Mouse (Mus musculus) forebrain, embryonic 11.5 days (tissue): ENCODE data around the gene Krtap5-5. TPM values are rescaled to one million over a fixed set of nuclear protein-coding genes. Genes with fewer than 3 reads are reported as not detected.
"Not testable (repeated sequence)": the region's sequence is repeated elsewhere in the genome, so short reads cannot be mapped to it uniquely, and the experiment has no call there.

Source experiments
- ATAC-seq: fragments of 200-750 bp; cut with Nextera tagmentation; replicated peaks from 2 replicates; pipeline ENCODE4 v1.8.0; 2017; ENCODE audit warnings: moderate TSS enrichment; ENCODE audit not compliant: low FRiP score
- DNase-seq: peaks from one replicate; pipeline ENCODE4 v3.0.0-alpha.2; 2017; ENCODE audit warnings: low spot score
- H3K27ac ChIP-seq: fragments of 300-500 bp; sonication (generic); 2 replicates; pipeline ENCODE4 v1.5.1; 2014; ENCODE audit warnings: low read depth, low read length
- H3K27me3 ChIP-seq: fragments of 300-500 bp; sonication (generic); 2 replicates; pipeline ENCODE4 v1.6.1; 2014; ENCODE audit warnings: mild to moderate bottlenecking, low read length, mixed read lengths; ENCODE audit not compliant: control insufficient read depth, insufficient read depth
- H3K36me3 ChIP-seq: fragments of 300-500 bp; sonication (generic); 2 replicates; pipeline ENCODE4 v1.6.1; 2014; ENCODE audit warnings: mild to moderate bottlenecking, low read length, moderate library complexity, mixed read lengths; ENCODE audit not compliant: control insufficient read depth, insufficient read depth
- H3K4me1 ChIP-seq: fragments of 300-500 bp; sonication (generic); replicated peaks from 2 replicates; pipeline ENCODE4 v1.6.1; 2014; ENCODE audit warnings: low read length, mixed read lengths; ENCODE audit not compliant: control insufficient read depth, insufficient read depth
- H3K4me2 ChIP-seq: fragments of 300-500 bp; sonication (generic); 2 replicates; pipeline ENCODE4 v1.6.1; 2014; ENCODE audit warnings: low read depth, mild to moderate bottlenecking, low read length, moderate library complexity, mixed read lengths; ENCODE audit not compliant: severe bottlenecking
- H3K4me3 ChIP-seq: fragments of 300-500 bp; sonication (generic); 2 replicates; pipeline ENCODE4 v1.5.1; 2014; ENCODE audit warnings: low read depth, low read length
- H3K9ac ChIP-seq: fragments of 300-500 bp; sonication (generic); 2 replicates; pipeline ENCODE4 v1.6.1; 2014; ENCODE audit warnings: low read length
- H3K9me3 ChIP-seq: fragments of 300-500 bp; sonication (generic); 2 replicates; pipeline ENCODE4 v1.6.1; 2016; ENCODE audit warnings: low read length, mixed read lengths; ENCODE audit not compliant: control insufficient read depth
- WGBS: fragments of 180-500 bp; shearing (Covaris S2); extraction: QIAGEN DNeasy Blood & Tissue Kit; methylation state at CpG from one replicate; pipeline ENCODE4 v1.1.7; 2014; 5-methylcytosine and 5-hydroxymethylcytosine counted together
- polyA plus RNA-seq: library from polyadenylated mRNA; unstranded; fragments of >200 nt; fragmentation: Nextera tagmentation; extraction: Ambion mirVana; gene quantifications from 2 replicates; pipeline ENCODE4 v1.2.1, GENCODE M21; 2014

Gene Krtap5-5
- polyA plus RNA-seq, 1 experiment from 2014 or later, result not detected

GRCm38 (mm10) chr7:142224518-142224917 lies 5.3 kb downstream of the Krtap5-5 start:
- no peak for DNase-seq
- Histone ChIP-seq H3K27ac (no peak overlapping the region), H3K36me3 (no peaks in the 10 kb centered on the region), H3K4me1 (no peaks in the 10 kb centered on the region), H3K27me3 (no peaks in the 10 kb centered on the region), H3K9ac (no peak overlapping the region), H3K4me3 (no peak overlapping the region), H3K9me3 (no peaks in the 10 kb centered on the region), H3K4me2 (no peak overlapping the region)
- WGBS, result 47% methylated on average over 2 of the region's 2 CpGs
- no peak for ATAC-seq

GRCm38 (mm10) chr7:142212136-142212535 lies 17.6 kb downstream of the Krtap5-5 start:
- ATAC-seq, result not testable (repeated sequence)
- WGBS, result 64% methylated on average over 1 of the region's 1 CpGs

GRCm38 (mm10) chr7:142211559-142211958 lies 18.2 kb downstream of the Krtap5-5 start, which contains the start of gene Gm7579:
Gm7579 (plus strand) TSS chr7:142211859.
- Histone ChIP-seq H3K4me2 (no peak within 1 kb of the TSS), H3K4me1 (no peaks in the 10 kb centered on the region), H3K27ac (no peak within 1 kb of the TSS), H3K27me3 (no peaks in the 10 kb centered on the region), H3K9me3 (no peaks in the 10 kb centered on the region), H3K4me3 (no peak within 1 kb of the TSS), H3K36me3 (no peaks in the 10 kb centered on the region), H3K9ac (no peak within 1 kb of the TSS)
- no peak for DNase-seq
- no peak for ATAC-seq
- 73% methylated on average over 1 of the region's 1 CpGs for WGBS

More at GRCm38 (mm10) chr7:142212136-142212535, 17.6 kb downstream of the Krtap5-5 start:
- DNase-seq, H3K36me3 ChIP-seq, H3K27ac ChIP-seq, H3K4me3 ChIP-seq, H3K9ac ChIP-seq, H3K4me2 ChIP-seq, H3K27me3 ChIP-seq, H3K9me3 ChIP-seq, H3K4me1 ChIP-seq: not testable (repeated sequence)

DNA sequence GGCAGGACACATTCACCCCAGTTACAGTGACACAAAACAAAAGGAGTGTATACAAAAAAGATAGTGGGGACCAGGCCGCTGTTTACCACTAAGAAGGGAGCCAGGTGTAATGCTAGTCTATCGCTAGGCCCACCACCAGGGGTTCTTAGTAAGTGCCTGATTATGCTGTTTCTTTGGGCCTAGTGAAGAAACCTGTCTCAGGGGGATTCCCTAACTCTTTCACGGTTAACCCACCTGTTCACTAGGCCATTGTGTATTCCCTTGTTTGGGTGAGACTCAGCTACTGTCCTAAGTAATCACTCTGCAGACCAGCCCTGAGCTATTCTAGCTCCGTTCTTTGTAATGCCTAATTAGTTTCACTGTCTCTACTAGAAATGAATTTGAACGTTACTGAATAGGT lies 22.9 kb downstream of the Krtap5-5 start:
- H3K27me3 ChIP-seq, ATAC-seq, H3K4me2 ChIP-seq, DNase-seq, H3K4me1 ChIP-seq, H3K9ac ChIP-seq, H3K27ac ChIP-seq, H3K36me3 ChIP-seq, H3K9me3 ChIP-seq, H3K4me3 ChIP-seq: not testable (repeated sequence)
- WGBS, result 81% methylated on average over 5 of the region's 5 CpGs

DNA sequence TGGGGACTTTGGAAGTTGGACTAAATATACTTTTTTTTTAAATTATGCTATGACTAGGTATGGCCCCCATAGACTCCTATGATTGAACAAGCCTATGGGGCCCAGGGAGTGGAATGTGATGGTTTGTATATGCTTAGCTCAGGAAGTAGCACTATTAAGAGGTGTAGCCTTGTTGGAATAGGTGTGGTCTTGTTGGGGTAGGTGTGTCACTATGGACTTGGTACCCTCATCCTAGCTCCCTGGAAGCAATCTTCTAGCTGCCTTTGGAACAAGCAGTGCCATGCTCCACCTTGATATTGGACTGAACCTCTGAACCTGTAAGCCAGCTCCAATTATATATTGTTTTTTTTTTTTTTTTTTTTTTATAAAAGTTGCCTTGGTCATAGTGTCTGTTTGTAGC lies 24.3 kb downstream of the Krtap5-5 start:
- H3K4me1 ChIP-seq, result no peaks in the 10 kb centered on the region
- H3K9ac ChIP-seq, result no peak overlapping the region
- H3K36me3 ChIP-seq, result no peaks in the 10 kb centered on the region
- H3K9me3 ChIP-seq, result no peaks in the 10 kb centered on the region
- ATAC-seq (no peak), DNase-seq (no peak)
- no peak overlapping the region for H3K4me2 ChIP-seq
- H3K27ac ChIP-seq, result no peak overlapping the region
- no peaks in the 10 kb centered on the region for H3K27me3 ChIP-seq
- no peak overlapping the region for H3K4me3 ChIP-seq

DNA sequence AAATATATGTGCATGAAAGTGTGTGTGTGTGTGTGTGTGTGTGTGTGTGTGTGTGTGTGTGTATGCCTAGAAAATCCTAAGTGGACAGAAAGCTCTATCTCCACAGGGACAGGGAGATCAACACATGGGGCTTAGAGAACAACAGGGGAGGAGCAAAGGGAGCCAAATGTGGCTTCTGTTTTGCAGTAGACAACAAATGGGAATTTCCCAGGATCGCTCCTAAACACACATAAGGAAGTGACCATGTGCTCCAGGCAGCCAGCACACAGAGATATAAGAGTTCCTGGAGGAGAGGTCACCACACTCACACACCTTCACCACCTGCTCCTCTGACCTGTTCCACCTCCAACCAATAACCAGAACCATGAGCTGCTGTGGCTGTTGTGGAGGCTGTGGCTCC lies 28.7 kb downstream of the Krtap5-5 start, which contains the start of gene Krtap5-3:
Gene Krtap5-3, plus strand, starts transcription at position 301 of the 400 bp plus-strand sequence.
- Histone ChIP-seq H3K4me3 (no peak within 1 kb of the TSS), H3K9me3 (no peaks in the 10 kb centered on the region), H3K4me1 (no peaks in the 10 kb centered on the region), H3K36me3 (no peaks in the 10 kb centered on the region), H3K9ac (no peak within 1 kb of the TSS), H3K4me2 (no peak within 1 kb of the TSS), H3K27me3 (no peaks in the 10 kb centered on the region), H3K27ac (no peak within 1 kb of the TSS)
- 73% methylated on average over 1 of the region's 1 CpGs for WGBS
- ATAC-seq, result no peak
- no peak for DNase-seq

- no peaks in the 10 kb centered on the region for H3K36me3 ChIP-seq
- no peak overlapping the region for H3K9ac ChIP-seq
- ATAC-seq (no peak), DNase-seq (no peak)
- H3K4me1 ChIP-seq, result no peaks in the 10 kb centered on the region
- H3K4me2 ChIP-seq, result no peak overlapping the region
- H3K9me3 ChIP-seq, result no peaks in the 10 kb centered on the region
- no peak overlapping the region for H3K27ac ChIP-seq
- WGBS, result 77% methylated on average over 2 of the region's 2 CpGs
- H3K4me3 ChIP-seq, result no peak overlapping the region
- H3K27me3 ChIP-seq, result no peaks in the 10 kb centered on the region
These were observed 31.0 kb downstream of the Krtap5-5 start for GRCm38 (mm10) chr7:142198748-142199147.

GRCm38 (mm10) chr7:142190289-142190688 lies 39.5 kb downstream of the Krtap5-5 start, which contains the start of gene Gm10153:
Gm10153 (minus strand) TSS chr7:142190389.
- no peaks in the 10 kb centered on the region for H3K4me1 ChIP-seq
- H3K27ac ChIP-seq, result no peak within 1 kb of the TSS
- no peak within 1 kb of the TSS for H3K4me3 ChIP-seq
- 62% methylated on average over 2 of the region's 2 CpGs for WGBS
- H3K9ac ChIP-seq, result no peak within 1 kb of the TSS
- H3K9me3 ChIP-seq, result no peaks in the 10 kb centered on the region
- no peaks in the 10 kb centered on the region for H3K36me3 ChIP-seq
- DNase-seq, result no peak
- no peak within 1 kb of the TSS for H3K4me2 ChIP-seq
- no peak for ATAC-seq
- no peaks in the 10 kb centered on the region for H3K27me3 ChIP-seq

- Histone ChIP-seq H3K27ac (no peak overlapping the region), H3K9me3 (no peaks in the 10 kb centered on the region), H3K9ac (no peak overlapping the region), H3K4me2 (no peak overlapping the region), H3K4me3 (no peak overlapping the region), H3K4me1 (no peaks in the 10 kb centered on the region), H3K27me3 (no peaks in the 10 kb centered on the region), H3K36me3 (no peaks in the 10 kb centered on the region)
- ATAC-seq, result no peak
- 69% methylated on average over 2 of the region's 2 CpGs for WGBS
- no peak for DNase-seq
These were observed 41.6 kb downstream of the Krtap5-5 start for GRCm38 (mm10) chr7:142188156-142188555.
